Mouse (Mus musculus) heart, adult 10 weeks (tissue): ENCODE results near the gene Epor. TPM values are rescaled to one million over a fixed set of nuclear protein-coding genes. Genes with fewer than 3 reads are reported as not detected.

ENCODE experiments used
- polyA plus RNA-seq: library from polyadenylated mRNA; stranded (reverse); fragments of 350-450 nt; fragmentation: Illumina TruSeq; extraction: RNeasy Lipid Tissue Mini Kit (QIAGEN cat#74804); gene quantifications from one replicate; pipeline ENCODE4 v1.2.3, GENCODE M21; 2014; ENCODE audit warnings: low read depth, low replicate concordance

Gene Epor
- 0.50 TPM for polyA plus RNA-seq

DNA sequence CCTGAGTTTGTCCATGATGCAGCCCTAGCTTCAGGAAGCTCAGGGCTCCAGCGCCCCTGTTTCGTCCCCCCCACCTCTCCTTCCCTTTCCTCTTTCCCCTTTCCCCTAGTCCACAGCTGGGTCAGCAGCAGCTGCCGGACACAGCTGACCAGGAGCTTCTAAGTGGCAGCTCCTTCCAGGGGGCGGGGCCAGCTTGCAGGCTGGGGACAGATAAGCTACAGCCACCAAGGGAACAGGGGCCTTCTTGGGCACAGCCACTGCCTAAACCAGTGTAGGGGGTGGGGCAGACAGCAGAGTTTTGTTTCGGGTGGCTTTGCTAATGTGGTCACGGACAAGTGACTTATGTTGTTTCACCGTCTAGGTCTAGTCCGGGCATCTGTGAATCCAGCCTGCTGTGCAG, at the start of gene Epor:
Epor (minus strand) TSS at position 90 of the 400 bp plus-strand sequence.

DNA sequence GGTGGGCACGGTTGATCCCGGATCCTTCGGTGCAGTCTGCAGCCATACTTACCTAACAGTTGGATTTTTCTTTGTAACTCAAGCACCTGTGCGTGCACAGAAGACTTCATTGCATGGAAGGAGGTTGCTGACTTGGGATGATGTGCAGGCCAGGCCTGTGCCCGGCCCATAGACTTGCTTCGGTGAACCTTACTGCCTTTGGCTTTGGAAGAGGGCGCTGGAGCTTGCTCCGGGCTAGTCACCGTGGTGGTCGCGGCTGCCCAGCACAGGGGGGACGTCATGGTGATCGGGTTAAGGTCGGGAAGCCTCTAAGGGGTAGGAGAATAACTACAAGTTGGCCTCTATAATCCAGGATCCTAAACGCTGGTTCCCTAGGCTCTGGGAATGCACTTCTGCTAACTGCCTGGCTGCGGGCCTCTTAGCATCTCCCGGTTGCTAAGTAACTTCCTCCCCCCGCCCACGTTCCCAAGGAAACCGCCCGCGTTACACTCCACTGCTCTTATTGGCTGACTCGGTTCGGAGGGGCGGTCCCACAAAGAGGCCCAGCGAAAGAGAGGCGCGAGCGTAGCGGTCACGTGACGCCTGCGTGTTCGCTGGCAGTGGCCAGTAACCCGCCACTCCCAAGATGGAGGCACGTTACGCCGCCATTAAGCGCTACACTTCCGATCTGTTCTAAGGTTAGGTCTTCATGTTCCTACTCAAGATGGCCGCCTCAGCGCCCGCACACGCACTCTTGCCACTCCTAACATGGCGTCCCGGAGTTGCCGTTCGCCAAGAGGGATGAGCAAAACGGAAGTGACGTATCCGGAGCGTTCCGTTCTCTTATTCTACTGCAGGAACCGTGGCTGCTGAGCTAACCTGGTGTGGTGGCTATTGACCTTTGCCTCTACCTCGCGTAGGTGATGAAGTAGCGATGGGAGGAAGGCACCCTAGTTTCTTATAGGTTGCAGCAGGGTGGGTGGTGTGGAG, 39.2 kb upstream of the Epor start, which contains the start of the genes Ccdc151 and Prkcsh:
Ccdc151 (minus strand) TSS at position 441 of the 969 bp plus-strand sequence.
Prkcsh (plus strand) TSS at position 613 of the 969 bp plus-strand sequence.

DNA sequence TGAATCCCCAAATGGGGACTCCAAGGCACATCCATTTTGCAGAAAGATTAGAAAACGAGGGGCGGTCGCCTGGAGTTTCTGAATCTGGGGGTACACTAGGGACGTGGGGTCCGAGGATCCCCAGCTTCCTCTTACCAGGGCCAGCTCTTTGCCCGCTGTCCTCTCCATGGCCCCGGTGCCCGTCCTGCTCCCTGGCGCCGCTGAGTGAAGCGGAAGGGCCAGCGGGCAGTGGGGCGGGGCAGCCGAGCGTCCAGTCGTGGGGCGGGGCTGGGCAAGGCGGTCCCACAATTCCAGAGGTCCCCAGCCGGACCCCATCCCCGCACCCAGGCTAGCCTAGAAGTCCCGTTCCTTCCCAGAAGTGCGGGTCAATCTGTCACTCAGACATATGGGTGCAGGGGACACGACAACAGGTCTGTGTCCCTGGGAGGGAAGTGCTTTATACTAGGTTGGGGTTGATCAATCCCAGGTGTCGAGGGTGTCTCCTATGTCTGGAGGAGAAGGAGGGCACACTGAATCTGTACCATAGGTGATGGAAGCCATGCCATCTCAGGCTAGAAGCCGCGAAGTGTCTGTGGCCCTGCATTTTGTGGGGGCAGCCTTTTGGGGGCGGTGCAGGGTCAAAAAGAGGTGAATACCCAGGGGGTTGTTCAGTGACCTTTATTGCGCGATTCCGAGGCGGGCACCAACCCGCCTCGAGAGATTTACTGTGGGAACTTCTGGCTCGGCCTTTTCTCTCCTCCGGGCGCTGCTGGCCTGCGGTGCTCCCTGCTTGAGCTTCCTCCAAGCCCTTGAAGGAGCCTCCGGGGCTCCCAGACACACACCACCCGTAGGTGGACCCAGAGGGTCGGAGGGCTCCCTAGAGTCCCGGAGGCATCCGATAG, 26.2 kb upstream of the Epor start, which contains the start of gene Rgl3:
Rgl3 (minus strand) TSS at position 217 of the 881 bp plus-strand sequence.

DNA sequence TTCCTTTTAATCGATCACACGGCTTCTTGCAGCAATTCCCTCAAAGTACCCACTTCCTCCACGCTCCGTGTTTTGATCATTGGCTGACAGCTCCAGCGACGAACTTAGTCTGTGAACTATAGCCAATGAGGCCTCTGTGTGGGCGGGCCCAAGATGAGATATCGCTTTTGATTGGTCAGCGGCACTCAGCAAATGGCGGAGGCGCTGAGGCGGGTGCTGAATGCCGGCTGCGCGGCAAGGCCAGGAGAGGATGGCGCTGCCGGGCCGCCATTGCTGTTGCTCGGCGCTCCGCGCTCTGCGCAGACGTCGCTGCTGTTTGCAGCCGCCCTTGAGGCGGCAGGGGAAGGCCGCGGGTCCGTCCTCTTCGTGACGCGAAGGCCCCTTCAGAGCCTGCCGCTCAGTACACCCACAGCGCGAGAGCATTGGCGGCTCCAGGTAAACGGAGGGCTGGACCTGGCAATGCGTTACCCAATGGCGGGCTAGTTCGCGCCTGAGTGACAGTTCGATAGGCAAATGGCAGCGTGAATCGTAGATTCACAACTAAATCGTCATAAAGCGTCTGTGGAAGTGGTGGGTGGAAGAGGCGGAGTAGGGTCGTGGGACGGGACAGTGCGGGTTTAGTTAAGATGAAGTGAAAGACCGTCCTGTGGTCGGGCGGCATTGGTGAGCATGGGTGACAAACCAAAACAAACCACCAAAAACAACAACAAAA, 7.6 kb downstream of the Epor start, which contains the start of gene Swsap1:
Swsap1 (plus strand) TSS at position 186 of the 712 bp plus-strand sequence.

DNA sequence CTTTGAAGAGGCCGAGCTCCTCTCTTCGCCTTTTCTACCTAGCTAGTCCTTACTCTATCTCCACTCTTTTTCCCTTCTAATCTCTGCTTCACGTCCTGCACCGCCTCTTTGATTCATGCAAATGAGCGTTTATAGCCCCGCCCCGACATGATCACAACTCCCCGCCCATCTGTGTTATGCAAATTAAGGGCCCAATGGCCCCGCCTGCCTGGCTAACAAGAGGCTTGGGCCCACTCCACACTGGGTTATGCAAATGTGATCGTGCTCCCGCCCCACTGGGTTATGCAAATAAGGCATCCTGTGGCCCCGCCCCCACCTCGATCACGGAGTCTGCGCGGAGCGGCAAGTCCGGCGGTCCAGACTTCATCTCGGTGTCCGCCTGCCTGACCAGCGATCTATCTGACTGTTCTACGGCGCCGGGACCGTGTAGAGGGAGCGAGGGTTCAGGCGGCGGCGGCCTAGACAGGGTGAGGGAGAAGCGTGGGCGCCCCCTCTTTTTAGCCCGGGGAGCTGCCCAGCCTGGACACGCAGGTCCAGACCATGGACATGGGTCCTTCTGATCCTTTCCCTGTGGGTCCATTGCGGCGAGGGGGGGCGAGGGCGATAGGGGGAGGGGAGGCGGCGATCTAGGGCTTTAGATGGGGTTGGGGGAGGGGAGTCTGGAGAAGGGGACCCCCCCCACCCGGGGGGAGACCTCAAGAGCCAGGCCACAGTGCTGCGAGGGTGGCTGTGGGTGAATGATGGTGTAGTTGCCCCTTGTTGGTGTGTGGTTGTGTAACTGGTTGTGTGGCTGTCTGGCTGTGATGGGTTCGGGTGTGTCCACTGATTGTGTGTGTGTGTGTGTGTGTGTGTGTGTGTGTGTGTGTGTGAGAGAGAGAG, 26.4 kb downstream of the Epor start, which contains the start of gene Plppr2:
Plppr2 (plus strand) TSS at position 342 of the 879 bp plus-strand sequence.

DNA sequence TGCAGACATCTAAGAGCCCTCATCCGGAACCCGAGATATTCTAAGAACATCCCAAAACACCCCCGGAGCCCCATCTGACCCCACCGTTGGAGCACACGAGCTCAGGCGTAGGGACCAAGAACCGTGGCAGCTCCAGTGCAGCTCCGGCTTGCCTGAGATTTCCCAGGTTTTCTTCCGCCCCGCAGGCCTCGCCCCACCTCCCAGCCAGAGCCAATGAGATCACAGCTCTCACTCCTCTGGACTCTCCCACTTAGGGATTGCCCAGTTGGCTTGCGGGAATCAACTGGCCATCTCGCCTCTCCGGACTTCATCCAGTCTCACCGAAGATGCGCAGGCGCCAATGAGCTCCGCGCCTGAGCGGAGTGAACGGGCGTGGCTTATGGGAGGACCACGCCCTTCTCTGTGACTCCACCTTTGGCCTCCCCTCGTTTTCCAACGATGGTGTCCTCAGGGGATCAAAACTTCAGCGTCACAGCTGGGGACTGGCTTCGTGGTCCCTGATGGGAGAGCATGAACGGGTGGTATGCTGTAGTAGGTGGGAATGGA, 36.0 kb downstream of the Epor start, which contains the start of the genes Ccdc159 and Tmem205:
Ccdc159 (plus strand) TSS at position 264 of the 546 bp plus-strand sequence.
Tmem205 (minus strand) TSS at position 349 of the 546 bp plus-strand sequence.

DNA sequence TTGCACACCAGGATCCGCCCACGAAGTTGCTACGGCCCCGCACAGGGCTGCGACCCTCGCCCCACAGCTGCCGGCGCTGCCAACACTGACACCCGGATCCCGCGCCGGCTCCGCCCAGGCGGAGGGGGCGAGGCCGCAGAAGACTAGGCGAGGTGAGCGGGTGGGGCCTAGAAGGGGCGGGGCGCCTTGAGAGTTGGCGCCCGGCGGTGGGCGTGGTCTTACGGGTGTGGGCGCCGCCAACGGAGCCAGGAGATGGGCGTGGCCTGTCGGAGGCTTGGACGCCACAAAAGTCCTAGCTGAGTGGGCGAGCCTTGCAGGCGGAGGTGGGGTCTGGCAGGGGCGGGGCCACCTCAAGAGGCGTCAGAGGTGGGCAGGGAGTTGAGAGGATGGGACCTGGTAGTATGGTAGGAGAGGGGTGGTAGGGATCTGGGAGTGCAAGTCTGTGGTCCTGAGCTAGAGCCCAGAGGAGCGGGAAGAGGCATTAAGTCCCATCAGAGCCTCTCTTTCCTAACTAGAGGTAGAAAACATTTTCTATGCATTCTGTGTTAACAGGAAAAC, 45.2 kb downstream of the Epor start, which contains the start of gene Rab3d:
Rab3d (minus strand) TSS at position 158 of the 558 bp plus-strand sequence.

Other genes starting within 250 kb of the Epor start
- 6.5 TPM for gene Ldlr, start 240.0 kb downstream of the Epor start, polyA plus RNA-seq
- gene Spc24, start 203.2 kb downstream of the Epor start, polyA plus RNA-seq = 8.4 TPM
- 59.6 TPM for gene Kank2, start 164.8 kb downstream of the Epor start, polyA plus RNA-seq
- gene Angptl8, start 128.0 kb downstream of the Epor start, polyA plus RNA-seq = not detected
- gene Dock6, start 110.9 kb downstream of the Epor start, polyA plus RNA-seq = 53.0 TPM
- gene Rab3d, start 45.3 kb downstream of the Epor start, polyA plus RNA-seq = 12.5 TPM
- 8.1 TPM for gene Ccdc159, start 36.0 kb downstream of the Epor start, polyA plus RNA-seq
- gene Tmem205, start 36.0 kb downstream of the Epor start, polyA plus RNA-seq = 107 TPM
- 4.9 TPM for gene Plppr2, start 26.5 kb downstream of the Epor start, polyA plus RNA-seq
- gene Swsap1, start 7.8 kb downstream of the Epor start, polyA plus RNA-seq = 9.2 TPM
- 9.7 TPM for gene Rgl3, start 25.9 kb upstream of the Epor start, polyA plus RNA-seq
- not detected for gene Ccdc151, start 39.1 kb upstream of the Epor start, polyA plus RNA-seq
- gene Prkcsh, start 39.3 kb upstream of the Epor start, polyA plus RNA-seq = 53.0 TPM
- 0.10 TPM for gene Elavl3, start 88.5 kb upstream of the Epor start, polyA plus RNA-seq
- gene Gm49318, start 107.8 kb upstream of the Epor start, polyA plus RNA-seq = not detected
- 5.1 TPM for gene Zfp653, start 107.9 kb upstream of the Epor start, polyA plus RNA-seq
- 114 TPM for gene Ecsit, start 121.9 kb upstream of the Epor start, polyA plus RNA-seq
- 14.5 TPM for gene Cnn1, start 135.7 kb upstream of the Epor start, polyA plus RNA-seq
- gene Elof1, start 153.7 kb upstream of the Epor start, polyA plus RNA-seq = 52.4 TPM
- 4.2 TPM for gene Acp5, start 172.2 kb upstream of the Epor start, polyA plus RNA-seq
- 42.0 TPM for gene Pigyl, start 193.3 kb upstream of the Epor start, polyA plus RNA-seq
- gene Zfp872, start 224.6 kb upstream of the Epor start, polyA plus RNA-seq = not detected